Mouse (Mus musculus) hindbrain, postnatal 0 days (tissue): Measurements from ENCODE around the gene Tmem108. TPM values are rescaled to one million over a fixed set of nuclear protein-coding genes. Genes with fewer than 3 reads are reported as not detected.

ENCODE experiments used
- ATAC-seq: fragments of 200-750 bp; cut with Nextera tagmentation; 2 replicates; pipeline ENCODE4 v1.8.0; 2017; ENCODE audit warnings: mild to moderate bottlenecking, moderate TSS enrichment, moderate library complexity
- DNase-seq: peaks from one replicate; pipeline ENCODE4 v3.0.0-alpha.2; 2015; ENCODE audit warnings: low spot score
- H3K27ac ChIP-seq: fragments of 300-500 bp; sonication (generic); 2 replicates; pipeline ENCODE4 v1.5.1; 2014; ENCODE audit warnings: mild to moderate bottlenecking
- H3K27me3 ChIP-seq: fragments of 300-500 bp; sonication (generic); 2 replicates; pipeline ENCODE4 v1.6.1; 2014; ENCODE audit warnings: low read length, mixed read lengths; ENCODE audit not compliant: insufficient read depth
- H3K36me3 ChIP-seq: fragments of 300-500 bp; sonication (generic); 2 replicates; pipeline ENCODE4 v1.6.1; 2014; ENCODE audit warnings: low read length, mixed read lengths; ENCODE audit not compliant: insufficient read depth
- H3K4me1 ChIP-seq: fragments of 300-500 bp; sonication (generic); 2 replicates; pipeline ENCODE4 v1.6.1; 2014; ENCODE audit warnings: antibody characterized with exemption, low read length, mixed read lengths; ENCODE audit not compliant: insufficient read depth
- H3K4me2 ChIP-seq: fragments of 300-500 bp; sonication (generic); 2 replicates; pipeline ENCODE4 v1.6.1; 2014; ENCODE audit warnings: low read depth, mild to moderate bottlenecking, low read length, moderate library complexity, mixed read lengths
- H3K4me3 ChIP-seq: fragments of 300-500 bp; sonication (generic); 2 replicates; pipeline ENCODE4 v1.5.1; 2014; ENCODE audit warnings: low read length
- H3K9ac ChIP-seq: fragments of 300-500 bp; sonication (generic); replicated peaks from 2 replicates; pipeline ENCODE4 v1.6.1; 2014; ENCODE audit warnings: mild to moderate bottlenecking, low read length, moderate library complexity, mixed read lengths
- H3K9me3 ChIP-seq: fragments of 300-500 bp; sonication (generic); 2 replicates; pipeline ENCODE4 v1.6.1; 2016; ENCODE audit warnings: low read length, mixed read lengths
- CTCF ChIP-seq: IDR thresholded peaks from 2 replicates; pipeline ENCODE4 v1.5.1; 2016; ENCODE audit warnings: antibody characterized with exemption, control low read depth, low read depth
- WGBS: fragments of 180-500 bp; shearing (Covaris S2); extraction: QIAGEN DNeasy Blood & Tissue Kit; methylation state at CpG from one replicate; pipeline ENCODE4 v1.1.7; 2014; 5-methylcytosine and 5-hydroxymethylcytosine counted together
- polyA plus RNA-seq: library from polyadenylated mRNA; unstranded; fragments of >200 nt; fragmentation: Nextera tagmentation; extraction: Ambion mirVana; gene quantifications from 2 replicates; pipeline ENCODE4 v1.2.1, GENCODE M21; 2015
- total RNA-seq: library from RNA; depleted of rRNA; stranded (reverse); fragments of >200 nt; gene quantifications from 2 replicates; pipeline ENCODE4 v1.2.3, GENCODE M21; 2014

Tmem108 gene
- total and polyA plus RNA-seq, 2 experiments from 2014 or later: 21.5 to 24.4 TPM

DNA sequence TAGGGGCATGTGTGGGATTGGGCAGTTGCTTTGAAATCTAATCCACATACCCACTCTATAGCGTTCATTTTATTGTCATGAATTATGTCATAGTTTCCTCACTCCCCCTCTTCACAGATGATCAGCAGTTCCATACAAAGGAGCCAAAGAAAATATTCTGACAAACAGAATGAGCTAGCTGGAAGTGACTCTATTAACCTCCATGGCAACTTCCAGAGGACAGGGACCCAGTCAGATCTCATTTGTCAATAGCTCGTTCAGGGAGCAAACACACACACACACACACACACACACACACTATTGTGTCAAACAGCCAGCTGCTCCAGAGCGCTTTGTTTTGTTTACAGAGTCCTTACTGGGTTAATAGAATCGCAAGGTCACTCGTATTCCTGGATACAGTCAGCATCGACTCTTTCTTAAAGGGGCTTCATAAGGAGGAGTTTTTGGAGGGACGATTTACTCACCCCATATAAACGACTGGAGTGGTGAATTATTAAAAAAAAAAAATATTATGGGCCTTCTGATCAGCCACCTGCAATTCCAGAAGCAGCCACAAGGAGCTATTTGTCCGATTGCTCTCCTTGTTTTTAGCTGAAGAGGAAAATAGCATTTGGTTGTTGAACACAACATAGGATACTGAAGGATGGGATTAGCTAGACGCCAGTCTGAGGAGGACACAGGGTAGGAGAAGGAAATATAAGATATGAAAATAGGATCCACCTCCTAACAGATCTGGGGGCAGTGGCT, 197.6 kb downstream of the Tmem108 start:
- DNase-seq: peak; percentile 84

DNA sequence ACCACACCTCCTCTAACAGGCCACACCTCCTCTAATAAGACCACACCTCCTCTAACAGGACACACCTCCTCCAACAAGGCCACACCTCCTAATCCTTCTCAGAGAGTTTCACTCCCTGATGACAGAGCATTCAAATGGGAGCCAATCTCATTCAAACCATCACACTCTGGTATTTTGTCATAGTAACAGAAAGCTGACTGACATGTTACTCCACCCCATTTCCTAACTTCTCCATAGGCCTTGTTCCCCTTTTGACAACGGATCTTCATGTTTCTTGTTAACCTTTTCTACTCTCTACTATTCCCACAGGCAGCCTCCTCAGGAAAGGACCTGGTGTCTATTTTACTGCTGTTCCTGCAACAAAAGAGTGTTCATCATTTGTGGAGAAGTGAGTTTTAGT, 199.6 kb downstream of the Tmem108 start:
- TF ChIP-seq CTCF: no peak
- Histone ChIP-seq H3K9ac (no peak overlapping the region), H3K9me3 (no peaks in the 10 kb centered on the region), H3K4me3 (no peak overlapping the region), H3K4me2 (no peak overlapping the region), H3K27me3 (no peaks in the 10 kb centered on the region), H3K27ac (no peak overlapping the region), H3K36me3 (no peaks in the 10 kb centered on the region), H3K4me1 (peaks cover 8% of the 10 kb centered on the region; the same call in 1 of the 2 replicates)
- DNase-seq: no peak
- ATAC-seq: no peak
- 97% methylated on average over 1 of the region's 1 CpGs for WGBS

More for the DNA sequence above, 197.6 kb downstream of the Tmem108 start:
- peak; percentile 69 for ATAC-seq
- H3K9ac ChIP-seq: no peak overlapping the region
- no peaks in the 10 kb centered on the region for H3K36me3 ChIP-seq
- no peaks in the 10 kb centered on the region for H3K27me3 ChIP-seq
- WGBS: 11% methylated on average over 10 of the region's 10 CpGs
- H3K4me2 ChIP-seq: no peak overlapping the region
- no peaks in the 10 kb centered on the region for H3K9me3 ChIP-seq
- no peak overlapping the region for H3K4me3 ChIP-seq
- peak; percentile 81 for TF ChIP-seq CTCF
- H3K27ac ChIP-seq: no peak overlapping the region
- H3K4me1 ChIP-seq: peaks cover 7% of the 10 kb centered on the region; the same call in 1 of the 2 replicates

DNA sequence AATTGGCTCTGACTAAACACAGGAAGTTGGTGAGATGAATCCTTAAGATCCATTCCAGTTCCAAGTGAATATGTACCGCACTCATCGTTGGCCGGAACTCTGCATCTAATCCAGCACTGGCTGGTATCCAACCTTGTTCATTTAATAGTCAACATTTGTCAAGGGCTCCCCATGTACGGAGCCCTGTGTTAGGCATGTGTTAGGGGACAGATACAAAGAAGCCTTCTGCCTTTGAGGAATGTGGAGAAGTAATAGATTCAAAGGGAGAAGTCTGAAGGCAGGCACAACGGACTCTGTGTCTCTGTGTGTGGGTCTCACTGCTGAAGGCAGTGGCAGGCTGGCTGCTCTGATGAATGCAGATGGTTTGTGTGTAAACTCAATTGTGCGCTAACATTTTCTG, 202.9 kb downstream of the Tmem108 start:
- DNase-seq (peak; percentile 78), ATAC-seq (peak; percentile 91)
- 26% methylated on average over 6 of the region's 6 CpGs for whole genome bisulfite sequencing
- H3K9me3 ChIP-seq: no peaks in the 10 kb centered on the region
- TF ChIP-seq CTCF: no peak
- H3K4me1 ChIP-seq: peaks cover 8% of the 10 kb centered on the region; the same call in 1 of the 2 replicates
- H3K27ac ChIP-seq: peak overlapping the region; percentile 64
- H3K27me3 ChIP-seq: no peaks in the 10 kb centered on the region
- no peak overlapping the region for H3K9ac ChIP-seq
- H3K4me3 ChIP-seq: no peak overlapping the region
- no peak overlapping the region for H3K4me2 ChIP-seq
- no peaks in the 10 kb centered on the region for H3K36me3 ChIP-seq

DNA sequence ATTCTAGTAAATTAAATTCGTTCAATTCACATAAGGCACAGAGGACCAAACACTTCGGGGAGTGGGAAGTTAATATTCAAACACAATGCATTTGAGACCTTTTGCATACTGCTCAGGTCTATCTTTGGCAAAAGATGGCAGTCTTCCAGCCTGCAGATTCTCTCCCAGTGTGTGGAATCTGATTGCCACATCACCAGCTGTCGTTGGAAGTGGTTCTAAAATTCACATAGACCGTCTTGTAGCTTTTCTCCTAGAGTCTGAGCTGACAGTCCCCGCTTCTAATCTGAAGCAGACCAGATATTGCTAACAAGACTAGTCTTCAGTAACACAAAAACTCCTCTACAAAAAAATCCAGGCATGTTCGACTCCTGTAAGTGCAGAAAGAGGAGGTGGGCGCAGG, 203.4 kb downstream of the Tmem108 start:
- no peak overlapping the region for H3K4me3 ChIP-seq

DNA sequence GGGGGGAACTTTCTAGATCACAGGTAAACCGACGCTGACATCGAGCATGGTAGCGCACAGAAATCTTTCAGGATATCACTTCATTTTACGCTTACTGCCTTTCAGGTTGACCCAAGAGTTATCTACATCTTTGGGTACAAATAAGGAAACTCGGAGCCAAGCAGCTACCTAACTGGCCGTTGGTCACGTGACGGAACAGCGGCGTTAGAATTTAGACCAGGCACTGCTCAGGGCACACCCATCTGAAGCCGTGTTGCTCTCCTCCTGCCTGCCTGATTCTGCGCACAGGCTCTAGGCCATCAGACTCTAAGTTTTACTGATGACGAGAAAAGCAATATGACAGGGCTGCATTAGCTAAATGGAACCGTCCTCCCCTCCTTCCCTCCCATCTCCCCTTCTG, 204.6 kb downstream of the Tmem108 start:
- no peak for ATAC-seq
- Histone ChIP-seq H3K9ac (no peak overlapping the region), H3K36me3 (no peaks in the 10 kb centered on the region), H3K4me3 (no peak overlapping the region), H3K4me2 (no peak overlapping the region), H3K27ac (no peak overlapping the region), H3K9me3 (no peaks in the 10 kb centered on the region), H3K27me3 (no peaks in the 10 kb centered on the region), H3K4me1 (peaks cover 8% of the 10 kb centered on the region; the same call in 1 of the 2 replicates)
- 89% methylated on average over 15 of the region's 15 CpGs for WGBS
- DNase-seq: no peak
- no peak for TF ChIP-seq CTCF

More for the DNA sequence above, 203.4 kb downstream of the Tmem108 start:
- WGBS: 40% methylated on average over 7 of the region's 7 CpGs
- H3K9me3 ChIP-seq: no peaks in the 10 kb centered on the region
- no peak overlapping the region for H3K9ac ChIP-seq
- H3K4me1 ChIP-seq: peaks cover 8% of the 10 kb centered on the region; the same call in 1 of the 2 replicates
- no peak for TF ChIP-seq CTCF
- DNase-seq (peak; percentile 78), ATAC-seq (no peak)
- no peaks in the 10 kb centered on the region for H3K36me3 ChIP-seq
- H3K4me2 ChIP-seq: no peak overlapping the region
- peak overlapping the region; percentile 64; the same call in 1 of the 2 replicates for H3K27ac ChIP-seq
- no peaks in the 10 kb centered on the region for H3K27me3 ChIP-seq

DNA sequence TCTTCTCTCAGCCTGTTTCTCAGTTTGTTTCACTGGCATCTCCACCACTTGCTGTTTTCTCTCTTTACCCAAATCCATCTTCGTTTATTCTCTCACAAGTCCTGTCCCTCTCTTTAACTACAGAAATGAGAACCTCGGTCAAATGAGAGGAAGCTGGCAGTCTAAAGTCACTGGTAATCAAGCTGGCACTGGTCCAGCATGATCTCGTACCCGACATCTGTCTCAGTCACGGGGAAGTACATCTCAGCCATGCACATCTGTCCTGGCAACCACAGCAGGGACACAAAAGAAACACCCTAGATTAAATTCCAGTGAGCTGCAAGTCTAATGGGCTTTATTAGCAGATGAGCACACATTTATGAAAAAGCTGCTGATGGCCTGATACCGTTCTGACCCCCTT, 206.3 kb downstream of the Tmem108 start:
- WGBS: 31% methylated on average over 6 of the region's 6 CpGs
- Histone ChIP-seq H3K9me3 (no peaks in the 10 kb centered on the region), H3K4me3 (no peak overlapping the region), H3K4me2 (no peak overlapping the region), H3K36me3 (no peaks in the 10 kb centered on the region), H3K27ac (no peak overlapping the region), H3K9ac (no peak overlapping the region), H3K27me3 (no peaks in the 10 kb centered on the region), H3K4me1 (peaks cover 18% of the 10 kb centered on the region)
- no peak for ATAC-seq
- DNase-seq: no peak
- no peak for TF ChIP-seq CTCF
